Mouse (Mus musculus) ES-Bruce4 (cell line): ENCODE data around the gene Epha3. TPM values are rescaled to one million over a fixed set of nuclear protein-coding genes. Genes with fewer than 3 reads are reported as not detected.

Experiments
- H3K27ac ChIP-seq: 2 replicates; pipeline ENCODE4 v1.5.1; 2012; ENCODE audit warnings: low read length, inconsistent platforms; ENCODE audit not compliant: insufficient read depth
- H3K27me3 ChIP-seq: 2 replicates; pipeline ENCODE4 v1.6.1; 2012; ENCODE audit warnings: mild to moderate bottlenecking, low read length, inconsistent platforms; ENCODE audit not compliant: control insufficient read depth, poor library complexity, insufficient read depth, severe bottlenecking
- H3K36me3 ChIP-seq: 2 replicates; pipeline ENCODE4 v1.6.1; 2012; ENCODE audit warnings: inconsistent platforms, mild to moderate bottlenecking, low read length, moderate library complexity; ENCODE audit not compliant: control insufficient read depth, poor library complexity, insufficient read depth, severe bottlenecking
- H3K4me1 ChIP-seq: one replicate; pipeline ENCODE4 v1.8.1; 2011; ENCODE audit warnings: low read length; ENCODE audit not compliant: control insufficient read depth, insufficient read depth
- H3K4me3 ChIP-seq: 2 replicates; pipeline ENCODE4 v1.5.1; 2011; ENCODE audit warnings: low read depth, mild to moderate bottlenecking, low read length
- H3K9ac ChIP-seq: 2 replicates; pipeline ENCODE4 v1.6.1; 2012; ENCODE audit warnings: low read depth, mild to moderate bottlenecking, inconsistent platforms; ENCODE audit not compliant: poor library complexity, severe bottlenecking
- H3K9me3 ChIP-seq: replicated peaks from 2 replicates; pipeline ENCODE4 v1.6.1; 2012; ENCODE audit warnings: mild to moderate bottlenecking, low read length, inconsistent platforms; ENCODE audit not compliant: control insufficient read depth, poor library complexity, insufficient read depth, severe bottlenecking
- CTCF ChIP-seq: IDR thresholded peaks from one replicate; pipeline ENCODE4 v1.8.1; 2011; ENCODE audit warnings: low read depth, low read length
- EP300 ChIP-seq: IDR thresholded peaks from 2 replicates; pipeline ENCODE4 v1.6.1; 2011; ENCODE audit warnings: low read depth, low read length; ENCODE audit not compliant: insufficient read depth
- POLR2A ChIP-seq: IDR thresholded peaks from one replicate; pipeline ENCODE4 v1.8.1; 2011; ENCODE audit warnings: low read length; ENCODE audit not compliant: insufficient read depth
- polyA plus RNA-seq: library from polyadenylated mRNA; stranded (reverse); fragments of >200 nt; gene quantifications from 2 replicates; pipeline ENCODE4 v1.2.4, GENCODE M21; 2011; ENCODE audit warnings: low read depth; ENCODE audit not compliant: missing spikeins, insufficient read depth, insufficient read length

Epha3 gene
- polyA plus RNA-seq, 1 experiment, result 0.40 TPM

DNA sequence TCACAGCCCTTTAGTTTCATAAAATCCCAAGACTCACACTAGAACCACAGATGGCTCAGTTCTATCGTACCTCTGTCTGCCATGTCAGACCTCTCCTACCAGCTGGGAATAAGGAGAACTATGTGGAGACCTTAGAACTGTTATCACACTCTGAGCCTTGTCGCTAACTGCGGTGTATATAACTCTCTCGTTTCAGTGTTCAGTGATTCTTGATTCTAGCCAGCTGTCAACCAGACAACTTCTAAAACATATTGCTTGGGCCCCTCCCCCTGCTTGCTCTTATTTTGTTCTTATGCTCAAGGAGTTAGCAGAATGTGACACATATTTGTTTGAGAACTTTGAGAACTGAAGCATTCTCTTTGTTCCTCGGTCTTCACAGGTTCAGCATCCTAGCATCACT is 83.8 kb downstream of the Epha3 start:
- no peaks in the 10 kb centered on the region for H3K27me3 ChIP-seq
- no peak overlapping the region for H3K27ac ChIP-seq
- TF ChIP-seq POLR2A (no peak), CTCF (no peak), EP300 (no peak)
- no peaks in the 10 kb centered on the region for H3K4me1 ChIP-seq
- H3K9ac ChIP-seq, result no peak overlapping the region
- H3K4me3 ChIP-seq, result no peak overlapping the region
- no peaks in the 10 kb centered on the region for H3K36me3 ChIP-seq
- no peaks in the 10 kb centered on the region for H3K9me3 ChIP-seq

DNA sequence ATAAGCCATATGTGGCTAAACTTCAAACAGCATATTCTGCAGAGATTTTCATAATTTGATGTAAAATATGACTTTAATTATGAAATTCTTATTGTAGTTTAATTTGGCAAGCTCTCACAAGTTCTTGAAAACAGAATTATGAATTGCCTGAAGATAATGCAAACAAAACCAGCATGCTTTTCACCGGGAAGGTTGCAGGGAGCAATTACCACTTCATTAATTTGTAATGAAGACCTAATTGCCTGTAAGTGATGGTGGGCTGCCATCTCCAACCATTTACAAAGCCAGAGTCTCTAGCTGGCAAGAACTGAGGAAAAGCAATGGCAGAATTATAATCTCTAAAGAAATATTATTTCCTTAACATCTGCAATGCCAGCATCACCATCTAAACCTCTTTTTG is 86.2 kb downstream of the Epha3 start:
- Histone ChIP-seq H3K27ac (no peak overlapping the region), H3K36me3 (no peaks in the 10 kb centered on the region), H3K4me1 (no peaks in the 10 kb centered on the region), H3K27me3 (no peaks in the 10 kb centered on the region), H3K9me3 (no peaks in the 10 kb centered on the region), H3K9ac (no peak overlapping the region), H3K4me3 (no peak overlapping the region)
- TF ChIP-seq CTCF, result no peak
- no peak for TF ChIP-seq POLR2A
- no peak for TF ChIP-seq EP300

DNA sequence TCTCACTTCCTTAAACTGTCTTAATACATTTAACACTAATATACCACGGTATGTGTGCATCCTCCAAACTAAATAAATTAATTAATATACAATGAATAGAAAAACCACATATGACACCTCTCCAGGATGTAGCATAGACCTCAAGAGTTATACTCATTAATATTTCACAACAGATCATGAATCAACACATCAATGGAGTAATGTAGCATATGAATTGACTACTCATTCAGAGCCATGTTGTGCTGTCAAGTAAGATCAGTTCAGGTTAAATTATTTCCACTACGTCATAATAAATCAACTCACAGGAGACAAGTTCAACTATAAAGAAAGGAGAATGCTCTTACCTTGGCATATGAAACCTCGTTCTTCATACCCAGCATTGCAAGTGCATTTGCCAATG is 91.4 kb downstream of the Epha3 start:
- H3K4me3 ChIP-seq, result no peak overlapping the region
- no peaks in the 10 kb centered on the region for H3K9me3 ChIP-seq
- no peak overlapping the region for H3K27ac ChIP-seq
- TF ChIP-seq EP300 (no peak), POLR2A (no peak), CTCF (no peak)
- H3K9ac ChIP-seq, result no peak overlapping the region
- H3K4me1 ChIP-seq, result no peaks in the 10 kb centered on the region
- no peaks in the 10 kb centered on the region for H3K36me3 ChIP-seq
- H3K27me3 ChIP-seq, result no peaks in the 10 kb centered on the region

DNA sequence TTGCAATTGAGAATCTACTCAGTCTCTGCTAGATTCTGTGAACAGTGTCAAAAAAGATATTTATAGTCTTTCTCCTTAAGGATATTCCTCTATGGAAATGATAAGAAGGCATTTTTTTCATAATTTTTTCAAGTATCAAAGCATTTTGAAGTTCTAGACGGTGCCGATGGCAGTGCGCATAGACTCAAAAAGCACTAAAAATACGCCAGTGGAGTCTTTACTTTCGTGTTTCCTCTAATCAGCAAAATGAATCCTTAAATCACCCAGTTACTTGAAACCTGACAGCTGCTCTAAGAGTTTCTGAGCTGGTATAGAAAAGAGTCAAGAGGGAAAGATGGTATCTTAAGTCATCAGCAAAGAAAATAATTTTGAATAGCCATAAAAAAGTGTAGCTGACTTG is 96.4 kb downstream of the Epha3 start:
- Histone ChIP-seq H3K4me1 (no peaks in the 10 kb centered on the region), H3K36me3 (no peaks in the 10 kb centered on the region), H3K9me3 (no peaks in the 10 kb centered on the region), H3K27ac (no peak overlapping the region), H3K27me3 (no peaks in the 10 kb centered on the region), H3K9ac (no peak overlapping the region), H3K4me3 (no peak overlapping the region)
- TF ChIP-seq POLR2A, result no peak
- TF ChIP-seq EP300, result no peak
- TF ChIP-seq CTCF, result no peak

DNA sequence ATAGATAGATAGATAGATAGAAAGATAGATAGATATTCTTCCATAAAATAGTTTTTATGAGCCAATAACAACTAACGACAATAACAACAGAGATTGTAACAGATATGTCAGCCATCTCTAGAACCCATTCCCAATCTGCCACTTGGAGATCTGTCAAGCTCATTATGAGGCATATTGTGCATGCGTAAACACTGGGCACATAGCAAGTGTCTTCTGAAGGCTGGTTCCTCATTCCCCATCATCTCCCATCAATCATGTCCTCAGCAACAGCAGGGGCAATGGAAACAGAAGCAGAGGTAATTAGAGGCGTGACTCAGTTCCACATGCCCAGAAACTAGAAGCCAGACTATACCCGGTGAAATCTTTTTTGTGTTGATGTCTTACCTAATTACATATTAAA is 102.8 kb downstream of the Epha3 start:
- Histone ChIP-seq H3K9ac (no peak overlapping the region), H3K9me3 (no peaks in the 10 kb centered on the region), H3K4me3 (no peak overlapping the region), H3K4me1 (no peaks in the 10 kb centered on the region), H3K27me3 (no peaks in the 10 kb centered on the region), H3K36me3 (no peaks in the 10 kb centered on the region), H3K27ac (no peak overlapping the region)
- TF ChIP-seq EP300 (no peak), POLR2A (no peak), CTCF (no peak)

DNA sequence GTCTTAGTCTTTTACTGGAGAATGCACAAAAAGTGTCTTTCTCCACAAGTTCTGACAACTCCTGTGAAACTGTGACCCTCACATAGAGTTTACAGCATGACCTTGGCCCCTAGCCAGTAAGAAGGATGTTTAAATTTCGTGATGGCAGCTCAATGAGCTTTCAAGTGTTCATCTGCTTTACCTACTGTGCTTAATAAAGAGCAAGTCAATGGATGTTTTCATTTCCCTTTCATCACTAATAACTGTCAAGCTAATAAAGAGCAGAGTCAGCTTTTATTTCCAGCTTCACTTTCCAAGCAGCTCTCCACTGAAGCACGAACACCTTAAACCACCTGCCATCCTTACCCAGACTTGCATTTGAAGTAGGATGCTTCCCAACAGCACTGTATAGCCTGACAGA is 103.9 kb downstream of the Epha3 start:
- Histone ChIP-seq H3K4me3 (no peak overlapping the region), H3K36me3 (no peaks in the 10 kb centered on the region), H3K27ac (no peak overlapping the region), H3K9me3 (no peaks in the 10 kb centered on the region), H3K9ac (no peak overlapping the region), H3K27me3 (no peaks in the 10 kb centered on the region), H3K4me1 (no peaks in the 10 kb centered on the region)
- no peak for TF ChIP-seq CTCF
- no peak for TF ChIP-seq EP300
